Comparison of ENCODE assay signal across 18 mouse cellular contexts in the genomic region with DNA sequence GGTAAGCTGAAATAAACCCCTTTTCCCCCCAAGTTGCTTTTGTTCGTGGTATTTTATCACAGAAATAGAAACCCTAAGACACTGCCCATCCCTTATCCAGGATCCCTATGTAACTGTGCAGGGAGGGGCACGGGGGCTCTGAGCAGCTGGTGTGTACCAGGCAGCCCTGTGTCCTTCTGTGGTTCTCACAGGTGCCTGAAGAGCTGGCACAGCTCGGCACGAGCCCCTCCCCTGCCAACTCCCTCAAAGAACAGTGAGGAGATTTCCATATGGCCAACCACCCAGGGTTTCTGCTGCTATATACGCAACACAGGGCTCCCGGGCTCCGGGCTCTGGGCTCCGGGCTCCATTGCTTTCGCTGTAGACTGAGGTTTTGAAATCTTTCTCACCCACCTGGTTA. TPM values are rescaled to one million over a fixed set of nuclear protein-coding genes. Genes with fewer than 3 reads are reported as not detected.
DNase-seq lines count a peak whose midpoint lies in the region; ATAC-seq and TF ChIP-seq lines count a peak whose summit lies in the region.
"Had no signal": no experiment of that assay in that cellular context is flagged by ENCODE, and none has a peak within 500 bp of the region (broad histone marks: within the 10 kb centered on the region; RNA-seq: fewer than 3 reads in every experiment).

No protein-coding gene starts in this region.

- peaks cover 13% of the 10 kb centered on the region for H3K27me3 ChIP-seq in hindbrain, embryonic 15.5 days
- peaks cover 25% of the 10 kb centered on the region for H3K27me3 ChIP-seq in hindbrain, embryonic 14.5 days (ENCODE audit: control insufficient read depth, insufficient read depth, low read length)
- H3K27me3 ChIP-seq in midbrain, embryonic 11.5 days (ENCODE audit: control insufficient read depth, insufficient read depth, low read length) = peaks cover 15% of the 10 kb centered on the region

- TF ChIP-seq CTCF in brain, embryonic 14.5 days (IDR thresholded peaks at IDR 0.05; ENCODE audit: borderline replicate concordance, extremely low read depth, insufficient read depth, insufficient read length) = no peak

- no peak overlapping the region for H3K9ac ChIP-seq in hindbrain, embryonic 15.5 days
- no peak overlapping the region for H3K9ac ChIP-seq in hindbrain, embryonic 14.5 days
- no peak overlapping the region for H3K9ac ChIP-seq in midbrain, embryonic 11.5 days (ENCODE audit: low read length)
- H3K9ac ChIP-seq: intestine, embryonic 15.5 days; liver, embryonic 14.5 days; lung, embryonic 15.5 days; neural tube, embryonic 12.5 days had no signal

- TF ChIP-seq POLR2A in brain, embryonic 14.5 days (IDR thresholded peaks at IDR 0.05; ENCODE audit: borderline replicate concordance, extremely low read depth, insufficient read depth, insufficient read length, poor library complexity, severe bottlenecking) = no peak

- peak; percentile 65; the same call in 1 of the 2 replicates for ATAC-seq in hindbrain, embryonic 15.5 days (ENCODE audit: low FRiP score, low read depth)
- no peak for ATAC-seq in hindbrain, embryonic 14.5 days (ENCODE audit: low FRiP score)
- no peak for ATAC-seq in midbrain, embryonic 11.5 days (ENCODE audit: low FRiP score)
- ATAC-seq: intestine, embryonic 15.5 days had no signal

- no peak for DNase-seq in hindbrain, embryonic 14.5 days (ENCODE audit: low spot score)
- peak; percentile 54 for DNase-seq in brain, adult 2 months (ENCODE audit: low read depth, low spot score)
- DNase-seq in brain, embryonic 14.5 days (ENCODE audit: low read depth) = peak; percentile 69
- peak; percentile 45 to 57 for DNase-seq in cerebellum, postnatal 25 days
- DNase-seq in urinary bladder, postnatal 10 days (ENCODE audit: low spot score) = no peak
- DNase-seq in midbrain, embryonic 11.5 days (ENCODE audit: low spot score, missing footprints) = no peak
- DNase-seq: adrenal gland, adult 2 months; heart, adult 2 months; heart, postnatal 4 days; kidney, adult 9 months; kidney, postnatal 25 days; lung, postnatal 4 days; right cerebral cortex, postnatal 4 days had no signal

- peaks cover 6% of the 10 kb centered on the region for H3K4me1 ChIP-seq in hindbrain, embryonic 15.5 days (replicated peaks)
- 0 out of 2 replicates have a peak, but pooled peaks cover 5% of the 10 kb centered on the region for H3K4me1 ChIP-seq in hindbrain, embryonic 14.5 days (replicated peaks; ENCODE audit: control insufficient read depth, insufficient read depth, low read length)
- peaks cover 3% of the 10 kb centered on the region; the same call in 1 of the 2 replicates for H3K4me1 ChIP-seq in midbrain, embryonic 11.5 days (ENCODE audit: control insufficient read depth, insufficient read depth, low read length)

- no peaks in the 10 kb centered on the region for H3K9me3 ChIP-seq in hindbrain, embryonic 15.5 days
- no peaks in the 10 kb centered on the region for H3K9me3 ChIP-seq in hindbrain, embryonic 14.5 days (ENCODE audit: control insufficient read depth, low read length)
- H3K9me3 ChIP-seq in midbrain, embryonic 11.5 days (ENCODE audit: control insufficient read depth, low read length) = no peaks in the 10 kb centered on the region
- H3K9me3 ChIP-seq: intestine, embryonic 15.5 days; lung, embryonic 15.5 days; neural tube, embryonic 12.5 days had no signal

- 73% methylated on average over 9 of the region's 9 CpGs for WGBS in hindbrain, embryonic 15.5 days
- 74% methylated on average over 9 of the region's 9 CpGs for WGBS in hindbrain, embryonic 14.5 days
- WGBS in midbrain, embryonic 11.5 days = 81% methylated on average over 9 of the region's 9 CpGs

- H3K27ac ChIP-seq in hindbrain, embryonic 15.5 days (replicated peaks) = no peak overlapping the region
- no peak overlapping the region for H3K27ac ChIP-seq in hindbrain, embryonic 14.5 days
- H3K27ac ChIP-seq in midbrain, embryonic 11.5 days (ENCODE audit: low read depth, low read length) = no peak overlapping the region
- H3K27ac ChIP-seq: heart, adult 2 months; intestine, embryonic 15.5 days; liver, embryonic 14.5 days; lung, embryonic 15.5 days; neural tube, embryonic 12.5 days had no signal

- H3K36me3 ChIP-seq in hindbrain, embryonic 15.5 days = no peaks in the 10 kb centered on the region
- no peaks in the 10 kb centered on the region for H3K36me3 ChIP-seq in hindbrain, embryonic 14.5 days (replicated peaks; ENCODE audit: control insufficient read depth, insufficient read depth)
- no peaks in the 10 kb centered on the region for H3K36me3 ChIP-seq in midbrain, embryonic 11.5 days (ENCODE audit: control insufficient read depth, insufficient read depth, low read length)
- H3K36me3 ChIP-seq: intestine, embryonic 15.5 days; lung, embryonic 15.5 days; neural tube, embryonic 12.5 days had no signal

- no peak overlapping the region for H3K4me2 ChIP-seq in hindbrain, embryonic 15.5 days
- H3K4me2 ChIP-seq in hindbrain, embryonic 14.5 days (replicated peaks) = no peak overlapping the region
- H3K4me2 ChIP-seq in midbrain, embryonic 11.5 days = no peak overlapping the region
- H3K4me2 ChIP-seq: intestine, embryonic 15.5 days; lung, embryonic 15.5 days; neural tube, embryonic 12.5 days had no signal

- H3K4me3 ChIP-seq in hindbrain, embryonic 15.5 days = no peak overlapping the region
- no peak overlapping the region for H3K4me3 ChIP-seq in hindbrain, embryonic 14.5 days (replicated peaks; ENCODE audit: low read length)
- H3K4me3 ChIP-seq in midbrain, embryonic 11.5 days (ENCODE audit: low read depth, low read length) = no peak overlapping the region
- H3K4me3 ChIP-seq: heart, adult 2 months; intestine, embryonic 15.5 days; lung, embryonic 15.5 days; neural tube, embryonic 12.5 days had no signal

RNA-seq across cellular contexts. Expression of a gene that starts 4.7 kb away (rescaled TPM):
- 0.92 and 1.5 TPM in 2 replicates for polyA plus RNA-seq in hindbrain, embryonic 15.5 days (2015; fragmentation: Nextera tagmentation; extraction: Ambion mirVana)
- polyA plus RNA-seq in hindbrain, embryonic 14.5 days (2014; fragmentation: Nextera tagmentation; extraction: Ambion mirVana) = 1.2 and 1.7 TPM in 2 replicates
- 8.0 and 9.0 TPM in 2 replicates for polyA plus RNA-seq in brain, embryonic 14.5 days (2012; rRNA removed)
- polyA plus RNA-seq in midbrain, embryonic 11.5 days (2014; fragmentation: Nextera tagmentation; extraction: Ambion mirVana) = 0.10 and 0.14 TPM in 2 replicates

RNA-seq across cellular contexts. Expression of a gene that starts 28.1 kb away (rescaled TPM):
- polyA plus RNA-seq in hindbrain, embryonic 15.5 days (2015; fragmentation: Nextera tagmentation; extraction: Ambion mirVana) = 42.2 and 42.5 TPM in 2 replicates
- polyA plus RNA-seq in hindbrain, embryonic 14.5 days (2014; fragmentation: Nextera tagmentation; extraction: Ambion mirVana) = 39.6 and 46.6 TPM in 2 replicates
- polyA plus RNA-seq in brain, embryonic 14.5 days (2012; rRNA removed) = 32.4 and 40.2 TPM in 2 replicates
- polyA plus RNA-seq in midbrain, embryonic 11.5 days (2014; fragmentation: Nextera tagmentation; extraction: Ambion mirVana) = 72.7 and 73.6 TPM in 2 replicates

Comparison
In these comparisons a context has a peak if more than half of its experiments do, and no peak if none do; other contexts are left out.
1. DNase-seq: peak in brain, adult 2 months (single experiment), brain, embryonic 14.5 days (single experiment) and cerebellum, postnatal 25 days (2 of 2); none in hindbrain, embryonic 14.5 days (single experiment), urinary bladder, postnatal 10 days (single experiment) and midbrain, embryonic 11.5 days (single experiment).